Mouse (Mus musculus): ENCODE results near the gene Fancl.

- TF ChIP-seq CTCF (IDR thresholded peaks at IDR 0.05; ENCODE audit: extremely low read depth, insufficient read depth, low read length) (no peak), POLR2A (IDR thresholded peaks at IDR 0.05; ENCODE audit: extremely low read depth, insufficient read depth, low read length) (no peak)
These were observed 9.6 kb downstream of the Fancl start for GRCm38 (mm10) chr11:26395561-26395960.

All from cortical plate, adult 2 months (tissue).